Mouse (Mus musculus) liver, postnatal 0 days (tissue): ENCODE results near the gene Gm30083.

ENCODE experiments used
- CTCF ChIP-seq: sonication (generic); IDR thresholded peaks from 2 replicates; pipeline ENCODE4 v1.5.1; 2016; ENCODE audit warnings: antibody characterized with exemption, low read depth
- EP300 ChIP-seq: IDR thresholded peaks from 2 replicates; pipeline ENCODE4 v1.6.1; 2016; ENCODE audit warnings: antibody characterized with exemption, low read depth, mild to moderate bottlenecking

DNA sequence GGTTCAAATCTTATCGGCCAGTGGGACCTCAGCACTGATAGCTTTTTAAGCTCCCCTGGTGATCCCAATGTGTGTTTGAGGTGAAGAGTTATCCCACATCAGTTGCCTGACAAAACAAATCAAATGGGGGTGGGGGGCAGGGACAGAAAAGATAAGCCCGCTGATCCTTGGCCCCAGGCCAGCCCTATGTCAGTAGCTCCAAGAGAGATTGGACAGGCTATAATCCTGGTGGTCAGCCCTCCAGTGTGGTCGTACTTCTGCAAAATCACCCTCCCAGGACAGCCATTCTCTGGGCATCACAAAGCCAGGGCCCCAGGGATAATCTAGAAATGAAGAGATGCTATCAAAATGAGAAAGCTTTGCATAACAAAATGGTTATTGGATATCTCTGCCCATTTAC lies 56.1 kb downstream of the Gm30083 start:
- TF ChIP-seq CTCF (no peak), EP300 (no peak)
